Mouse (Mus musculus): ENCODE results near the gene Nudt2.

Gene Nudt2

GRCm38 (mm10) chr4:41522136-41522535 is 57.2 kb downstream of the Nudt2 start:
- DNase-seq (ENCODE audit: low spot score) = no peak

- DNase-seq (ENCODE audit: low spot score) = peak; percentile 76
These were observed 57.8 kb downstream of the Nudt2 start for GRCm38 (mm10) chr4:41522788-41523187.

GRCm38 (mm10) chr4:41523839-41524238 is 58.9 kb downstream of the Nudt2 start:
- DNase-seq (ENCODE audit: low spot score) = no peak

GRCm38 (mm10) chr4:41524829-41525228 is 59.9 kb downstream of the Nudt2 start:
- DNase-seq (ENCODE audit: low spot score) = no peak

GRCm38 (mm10) chr4:41526553-41526952 is 61.6 kb downstream of the Nudt2 start:
- DNase-seq (ENCODE audit: low spot score) = no peak

- DNase-seq (ENCODE audit: low spot score) = no peak
These were observed 62.1 kb downstream of the Nudt2 start for GRCm38 (mm10) chr4:41527076-41527475.

- DNase-seq (ENCODE audit: low spot score) = no peak
These were observed 63.0 kb downstream of the Nudt2 start for GRCm38 (mm10) chr4:41527996-41528395.
